Mouse (Mus musculus) ES-E14 (cell line): ENCODE results near the gene Dach1.

Experiments
- CHD2 ChIP-seq: IDR thresholded peaks from 2 replicates; pipeline ENCODE4 v1.6.1; 2014; ENCODE audit warnings: mild to moderate bottlenecking, low read depth, low read length, inconsistent platforms
- HCFC1 ChIP-seq: IDR thresholded peaks from 2 replicates; pipeline ENCODE4 v1.6.1; 2012; ENCODE audit warnings: low read length, inconsistent platforms, borderline replicate concordance; ENCODE audit not compliant: insufficient read depth
- ZC3H11A ChIP-seq: IDR thresholded peaks from 2 replicates; pipeline ENCODE4 v1.6.1; 2012; ENCODE audit warnings: low read depth, mild to moderate bottlenecking, inconsistent platforms, low read length, borderline replicate concordance

GRCm38 (mm10) chr14:97795385-97795952 is 374.1 kb downstream of the Dach1 start:
- TF ChIP-seq CHD2, result no peak
- no peak for TF ChIP-seq HCFC1
- no peak for TF ChIP-seq ZC3H11A
